Mouse (Mus musculus): ENCODE data around the gene Plekhh2. TPM values are rescaled to one million over a fixed set of nuclear protein-coding genes. Genes with fewer than 3 reads are reported as not detected.

Plekhh2 gene
- polyA plus RNA-seq, 1 experiment from 2014 or later, result 2.8 TPM

GRCm38 (mm10) chr17:84576621-84577293 is 65.1 kb downstream of the Plekhh2 start:
- Histone ChIP-seq H3K36me3 (ENCODE audit: control insufficient read depth, insufficient read depth, low read length) (no peaks in the 10 kb centered on the region), H3K27ac (ENCODE audit: low read depth, low read length) (no peak overlapping the region), H3K4me3 (ENCODE audit: low read depth, low read length) (no peak overlapping the region), H3K27me3 (ENCODE audit: control insufficient read depth, insufficient read depth, low read length) (no peaks in the 10 kb centered on the region), H3K9ac (ENCODE audit: low read length) (no peak overlapping the region), H3K4me1 (ENCODE audit: control insufficient read depth, insufficient read depth, low read length) (0 out of 2 replicates have a peak, but pooled peaks cover 2% of the 10 kb centered on the region), H3K9me3 (ENCODE audit: control insufficient read depth, low read length) (no peaks in the 10 kb centered on the region), H3K4me2 (no peak overlapping the region)
- ATAC-seq (ENCODE audit: low FRiP score) (no peak), DNase-seq (ENCODE audit: low spot score, missing footprints) (no peak)
- 88% methylated on average over 16 of the region's 16 CpGs for WGBS

GRCm38 (mm10) chr17:84579249-84579648 is 67.6 kb downstream of the Plekhh2 start:
- H3K27me3 ChIP-seq (ENCODE audit: control insufficient read depth, insufficient read depth, low read length), result no peaks in the 10 kb centered on the region
- no peak overlapping the region for H3K9ac ChIP-seq (ENCODE audit: low read length)
- DNase-seq (ENCODE audit: low spot score, missing footprints), result no peak
- H3K4me2 ChIP-seq, result no peak overlapping the region
- WGBS, result 85% methylated on average over 8 of the region's 8 CpGs
- H3K27ac ChIP-seq (ENCODE audit: low read depth, low read length), result no peak overlapping the region
- H3K4me1 ChIP-seq (ENCODE audit: control insufficient read depth, insufficient read depth, low read length), result 0 out of 2 replicates have a peak, but pooled peaks cover 2% of the 10 kb centered on the region
- no peak overlapping the region for H3K4me3 ChIP-seq (ENCODE audit: low read depth, low read length)
- ATAC-seq (ENCODE audit: low FRiP score), result no peak
- H3K36me3 ChIP-seq (ENCODE audit: control insufficient read depth, insufficient read depth, low read length), result no peaks in the 10 kb centered on the region
- no peaks in the 10 kb centered on the region for H3K9me3 ChIP-seq (ENCODE audit: control insufficient read depth, low read length)

- Histone ChIP-seq H3K4me1 (ENCODE audit: control insufficient read depth, insufficient read depth, low read length) (0 out of 2 replicates have a peak, but pooled peaks cover 2% of the 10 kb centered on the region), H3K27ac (ENCODE audit: low read depth, low read length) (no peak overlapping the region), H3K4me3 (ENCODE audit: low read depth, low read length) (no peak overlapping the region), H3K9ac (ENCODE audit: low read length) (no peak overlapping the region), H3K4me2 (no peak overlapping the region), H3K27me3 (ENCODE audit: control insufficient read depth, insufficient read depth, low read length) (no peaks in the 10 kb centered on the region), H3K9me3 (ENCODE audit: control insufficient read depth, low read length) (no peaks in the 10 kb centered on the region), H3K36me3 (ENCODE audit: control insufficient read depth, insufficient read depth, low read length) (no peaks in the 10 kb centered on the region)
- DNase-seq (ENCODE audit: low spot score, missing footprints), result no peak
- no peak for ATAC-seq (ENCODE audit: low FRiP score)
- WGBS, result 84% methylated on average over 10 of the region's 10 CpGs
These were observed 68.1 kb downstream of the Plekhh2 start for GRCm38 (mm10) chr17:84579817-84580216.

- ATAC-seq (ENCODE audit: low FRiP score), result no peak
- 60% methylated on average over 8 of the region's 8 CpGs for WGBS
- Histone ChIP-seq H3K4me3 (ENCODE audit: low read depth, low read length) (no peak overlapping the region), H3K4me2 (no peak overlapping the region), H3K9me3 (ENCODE audit: control insufficient read depth, low read length) (no peaks in the 10 kb centered on the region), H3K4me1 (ENCODE audit: control insufficient read depth, insufficient read depth, low read length) (0 out of 2 replicates have a peak, but pooled peaks cover 2% of the 10 kb centered on the region), H3K27ac (ENCODE audit: low read depth, low read length) (no peak overlapping the region), H3K9ac (ENCODE audit: low read length) (no peak overlapping the region), H3K27me3 (ENCODE audit: control insufficient read depth, insufficient read depth, low read length) (no peaks in the 10 kb centered on the region), H3K36me3 (ENCODE audit: control insufficient read depth, insufficient read depth, low read length) (no peaks in the 10 kb centered on the region)
- DNase-seq (ENCODE audit: low spot score, missing footprints), result no peak
These were observed 69.1 kb downstream of the Plekhh2 start for GRCm38 (mm10) chr17:84580821-84581220.

- Histone ChIP-seq H3K4me2 (no peak overlapping the region), H3K9ac (ENCODE audit: low read length) (no peak overlapping the region), H3K36me3 (ENCODE audit: control insufficient read depth, insufficient read depth, low read length) (no peaks in the 10 kb centered on the region), H3K4me1 (ENCODE audit: control insufficient read depth, insufficient read depth, low read length) (0 out of 2 replicates have a peak, but pooled peaks cover 2% of the 10 kb centered on the region), H3K9me3 (ENCODE audit: control insufficient read depth, low read length) (no peaks in the 10 kb centered on the region), H3K4me3 (ENCODE audit: low read depth, low read length) (no peak overlapping the region), H3K27ac (ENCODE audit: low read depth, low read length) (no peak overlapping the region), H3K27me3 (ENCODE audit: control insufficient read depth, insufficient read depth, low read length) (no peaks in the 10 kb centered on the region)
- 80% methylated on average over 8 of the region's 8 CpGs for WGBS
- no peak for DNase-seq (ENCODE audit: low spot score, missing footprints)
- no peak for ATAC-seq (ENCODE audit: low FRiP score)
These were observed 70.2 kb downstream of the Plekhh2 start for GRCm38 (mm10) chr17:84581740-84582414.

GRCm38 (mm10) chr17:84584107-84584506 is 72.4 kb downstream of the Plekhh2 start:
- Histone ChIP-seq H3K27me3 (ENCODE audit: control insufficient read depth, insufficient read depth, low read length) (no peaks in the 10 kb centered on the region), H3K36me3 (ENCODE audit: control insufficient read depth, insufficient read depth, low read length) (no peaks in the 10 kb centered on the region), H3K4me2 (no peak overlapping the region), H3K4me1 (ENCODE audit: control insufficient read depth, insufficient read depth, low read length) (0 out of 2 replicates have a peak, but pooled peaks cover 2% of the 10 kb centered on the region), H3K9me3 (ENCODE audit: control insufficient read depth, low read length) (no peaks in the 10 kb centered on the region), H3K4me3 (ENCODE audit: low read depth, low read length) (no peak overlapping the region), H3K27ac (ENCODE audit: low read depth, low read length) (no peak overlapping the region), H3K9ac (ENCODE audit: low read length) (no peak overlapping the region)
- 74% methylated on average over 9 of the region's 9 CpGs for WGBS
- peak; percentile 49 for DNase-seq (ENCODE audit: low spot score, missing footprints)
- no peak for ATAC-seq (ENCODE audit: low FRiP score)

GRCm38 (mm10) chr17:84585104-84585503 is 73.4 kb downstream of the Plekhh2 start:
- H3K27me3 ChIP-seq (ENCODE audit: control insufficient read depth, insufficient read depth, low read length), result no peaks in the 10 kb centered on the region
- WGBS, result 85% methylated on average over 8 of the region's 8 CpGs

GRCm38 (mm10) chr17:84590065-84590464 is 78.4 kb downstream of the Plekhh2 start:
- no peaks in the 10 kb centered on the region for H3K27me3 ChIP-seq (ENCODE audit: control insufficient read depth, insufficient read depth, low read length)
- H3K36me3 ChIP-seq (ENCODE audit: control insufficient read depth, insufficient read depth, low read length), result no peaks in the 10 kb centered on the region
- H3K9me3 ChIP-seq (ENCODE audit: control insufficient read depth, low read length), result no peaks in the 10 kb centered on the region
- H3K4me3 ChIP-seq (ENCODE audit: low read depth, low read length), result no peak overlapping the region
- no peaks in the 10 kb centered on the region for H3K4me1 ChIP-seq (ENCODE audit: control insufficient read depth, insufficient read depth, low read length)
- no peak for DNase-seq (ENCODE audit: low spot score, missing footprints)
- WGBS, result 93% methylated on average over 7 of the region's 7 CpGs
- H3K27ac ChIP-seq (ENCODE audit: low read depth, low read length), result no peak overlapping the region
- no peak overlapping the region for H3K4me2 ChIP-seq
- ATAC-seq (ENCODE audit: low FRiP score), result no peak
- no peak overlapping the region for H3K9ac ChIP-seq (ENCODE audit: low read length)

More at GRCm38 (mm10) chr17:84585104-84585503, 73.4 kb downstream of the Plekhh2 start:
- 0 out of 2 replicates have a peak, but pooled peaks cover 2% of the 10 kb centered on the region for H3K4me1 ChIP-seq (ENCODE audit: control insufficient read depth, insufficient read depth, low read length)
- H3K4me3 ChIP-seq (ENCODE audit: low read depth, low read length), result no peak overlapping the region
- ATAC-seq (ENCODE audit: low FRiP score) (no peak), DNase-seq (ENCODE audit: low spot score, missing footprints) (peak; percentile 28)
- no peaks in the 10 kb centered on the region for H3K9me3 ChIP-seq (ENCODE audit: control insufficient read depth, low read length)
- H3K9ac ChIP-seq (ENCODE audit: low read length), result no peak overlapping the region
- no peak overlapping the region for H3K27ac ChIP-seq (ENCODE audit: low read depth, low read length)
- H3K36me3 ChIP-seq (ENCODE audit: control insufficient read depth, insufficient read depth, low read length), result no peaks in the 10 kb centered on the region
- no peak overlapping the region for H3K4me2 ChIP-seq

GRCm38 (mm10) chr17:84591431-84592150 is 79.9 kb downstream of the Plekhh2 start:
- Histone ChIP-seq H3K4me3 (ENCODE audit: low read depth, low read length) (no peak overlapping the region), H3K27ac (ENCODE audit: low read depth, low read length) (no peak overlapping the region), H3K27me3 (ENCODE audit: control insufficient read depth, insufficient read depth, low read length) (no peaks in the 10 kb centered on the region), H3K36me3 (ENCODE audit: control insufficient read depth, insufficient read depth, low read length) (no peaks in the 10 kb centered on the region), H3K4me2 (no peak overlapping the region), H3K4me1 (ENCODE audit: control insufficient read depth, insufficient read depth, low read length) (no peaks in the 10 kb centered on the region), H3K9ac (ENCODE audit: low read length) (no peak overlapping the region), H3K9me3 (ENCODE audit: control insufficient read depth, low read length) (no peaks in the 10 kb centered on the region)
- WGBS, result 91% methylated on average over 16 of the region's 16 CpGs
- no peak for ATAC-seq (ENCODE audit: low FRiP score)
- DNase-seq (ENCODE audit: low spot score, missing footprints), result no peak
